Mouse (Mus musculus): ENCODE data around the gene Gm21915.
A peak's percentile ranks its signal among the peaks of the same experiment; 100 is the strongest.

The Gm21915 gene

GRCm38 (mm10) chr9:40670313-40670712 is at the start of gene Gm21915:
Gene Gm21915 (plus strand): TSS chr9:40670613.
- no peak for DNase-seq (ENCODE audit: low spot score)

GRCm38 (mm10) chr9:40622265-40622664 is 48.1 kb upstream of the Gm21915 start:
- no peak for DNase-seq (ENCODE audit: low spot score)

DNA sequence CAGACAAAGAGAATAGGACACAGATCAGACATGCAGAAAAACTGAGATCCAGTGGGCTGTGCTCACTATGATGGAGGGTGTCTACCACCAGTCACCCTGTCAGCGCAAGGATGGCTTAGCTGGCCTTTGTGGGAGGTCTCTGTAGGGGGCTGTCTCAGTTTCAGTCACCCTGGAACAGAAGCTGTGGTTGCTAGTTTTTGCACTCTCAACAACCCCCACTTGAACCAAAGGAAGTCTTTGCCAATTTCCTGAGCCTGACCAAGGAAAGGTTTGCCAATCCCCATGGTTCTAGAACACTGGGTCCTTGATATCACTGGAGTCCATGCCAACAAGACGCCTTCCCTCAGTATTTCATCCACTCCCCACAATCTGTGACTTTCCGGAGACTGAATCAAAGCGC is 47.6 kb upstream of the Gm21915 start:
- DNase-seq (ENCODE audit: low spot score): no peak

DNA sequence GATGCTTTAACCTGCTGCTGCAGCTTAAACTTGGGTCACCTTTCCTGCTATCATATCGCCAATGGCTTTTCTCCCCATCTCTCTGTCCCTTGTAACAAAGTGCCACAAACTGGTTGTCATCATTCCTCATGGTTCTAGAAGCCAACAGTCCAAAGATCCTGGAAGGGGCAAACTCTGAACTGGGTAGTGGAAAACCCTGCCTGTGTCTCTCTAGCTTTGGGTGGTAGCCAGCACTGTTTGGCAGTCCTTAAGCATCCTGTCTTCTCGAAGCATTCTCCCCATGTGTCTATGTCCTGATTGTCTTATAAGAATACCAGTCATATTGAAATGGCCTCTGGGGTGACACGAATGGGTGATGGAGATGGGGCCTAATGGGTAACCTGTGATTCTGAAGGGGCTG is 45.1 kb upstream of the Gm21915 start:
- no peak for DNase-seq (ENCODE audit: low spot score)

- DNase-seq (ENCODE audit: low spot score): no peak
Observed at GRCm38 (mm10) chr9:40626566-40626965, 43.8 kb upstream of the Gm21915 start.

DNA sequence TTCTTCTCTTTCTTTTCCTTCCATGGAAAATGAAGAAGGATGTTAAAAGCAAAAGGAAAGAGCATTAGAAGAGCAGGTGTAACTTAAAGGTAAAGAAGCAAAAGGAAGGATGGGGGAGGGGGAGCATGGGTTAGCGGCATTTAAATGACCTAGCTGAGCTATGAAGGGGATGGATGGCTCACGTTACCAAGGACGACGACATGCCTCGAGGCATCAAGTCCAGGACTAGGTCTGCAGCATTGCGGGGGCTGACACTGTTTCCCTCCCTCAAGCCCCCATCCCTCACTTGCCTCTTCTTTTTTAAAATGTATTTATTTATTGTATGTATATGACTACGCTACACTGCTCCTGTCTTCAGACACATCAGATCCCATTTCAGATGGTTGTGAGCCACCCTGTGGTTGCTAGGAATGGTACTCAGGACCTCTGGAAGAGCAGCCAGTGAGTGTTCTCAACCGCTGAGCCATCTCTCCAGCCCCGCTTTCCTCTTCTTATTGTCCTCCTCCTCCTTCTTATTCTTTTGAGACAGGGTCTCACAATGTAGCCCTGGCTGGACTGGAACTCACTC is 43.2 kb upstream of the Gm21915 start:
- DNase-seq (ENCODE audit: low spot score): no peak

- peak; percentile 32 for DNase-seq (ENCODE audit: low spot score)
Observed at GRCm38 (mm10) chr9:40628130-40629069, 42.0 kb upstream of the Gm21915 start.

DNA sequence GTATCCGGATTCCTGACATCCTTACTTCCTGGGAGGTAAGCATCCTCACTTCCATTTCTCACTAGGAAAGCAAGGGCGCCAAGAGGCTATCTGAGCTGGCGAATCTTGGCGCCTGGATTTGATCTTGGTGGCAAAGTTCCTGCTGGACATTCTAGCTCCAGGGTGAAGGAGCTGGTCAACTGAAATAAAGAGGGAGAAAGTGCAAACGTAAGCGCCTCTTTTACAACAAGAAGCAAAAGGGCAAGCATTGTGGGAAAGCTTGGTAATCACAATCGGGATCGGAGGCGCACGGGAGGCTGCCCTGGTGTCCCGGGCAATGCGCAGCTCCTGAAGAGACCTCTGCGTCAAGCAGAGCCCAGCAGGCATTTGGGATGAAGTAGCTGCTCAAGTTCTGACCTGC is 41.0 kb upstream of the Gm21915 start:
- DNase-seq (ENCODE audit: low spot score): no peak

DNA sequence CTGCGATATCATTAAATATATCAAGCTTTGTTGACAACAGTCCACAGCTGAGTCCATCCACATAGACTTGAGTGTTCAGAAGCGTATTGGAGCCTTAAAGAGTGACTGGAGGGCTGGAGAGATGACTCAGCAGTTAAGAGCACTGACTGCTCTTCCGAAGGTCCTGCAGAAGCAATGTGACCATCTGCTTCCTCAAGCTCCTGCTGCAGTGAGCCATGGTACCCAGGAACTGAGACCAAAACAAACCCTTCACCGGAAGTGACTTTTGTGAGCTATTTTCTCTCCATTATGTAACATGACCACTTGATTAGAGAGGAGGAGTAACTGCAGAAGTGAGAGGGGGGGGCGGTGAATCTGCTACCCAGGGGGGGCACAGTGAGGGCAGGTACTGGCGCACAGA is 39.3 kb upstream of the Gm21915 start:
- DNase-seq (ENCODE audit: low spot score): no peak

DNA sequence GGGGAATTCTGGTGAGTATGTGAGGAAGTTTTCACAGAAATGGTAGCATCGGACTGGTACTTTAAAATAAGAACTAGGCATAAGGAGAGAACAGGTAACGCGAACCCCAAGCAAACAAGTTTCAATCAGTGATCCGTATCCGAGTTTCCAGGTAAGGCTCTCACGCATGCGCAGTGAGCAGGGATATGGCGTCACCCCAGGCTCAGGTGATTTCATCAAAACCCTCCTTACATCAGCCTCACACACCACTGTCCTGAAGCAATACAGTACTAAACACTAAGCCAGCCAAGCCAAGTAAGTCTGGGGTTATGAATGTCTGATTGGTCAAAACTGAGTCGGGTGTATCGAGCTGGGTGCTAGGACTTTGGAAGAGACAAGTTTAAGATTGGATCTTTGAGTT is 38.9 kb upstream of the Gm21915 start:
- no peak for DNase-seq (ENCODE audit: low spot score)

GRCm38 (mm10) chr9:40636054-40636453 is 34.4 kb upstream of the Gm21915 start:
- peak; percentile 53 for DNase-seq (ENCODE audit: low spot score)

DNA sequence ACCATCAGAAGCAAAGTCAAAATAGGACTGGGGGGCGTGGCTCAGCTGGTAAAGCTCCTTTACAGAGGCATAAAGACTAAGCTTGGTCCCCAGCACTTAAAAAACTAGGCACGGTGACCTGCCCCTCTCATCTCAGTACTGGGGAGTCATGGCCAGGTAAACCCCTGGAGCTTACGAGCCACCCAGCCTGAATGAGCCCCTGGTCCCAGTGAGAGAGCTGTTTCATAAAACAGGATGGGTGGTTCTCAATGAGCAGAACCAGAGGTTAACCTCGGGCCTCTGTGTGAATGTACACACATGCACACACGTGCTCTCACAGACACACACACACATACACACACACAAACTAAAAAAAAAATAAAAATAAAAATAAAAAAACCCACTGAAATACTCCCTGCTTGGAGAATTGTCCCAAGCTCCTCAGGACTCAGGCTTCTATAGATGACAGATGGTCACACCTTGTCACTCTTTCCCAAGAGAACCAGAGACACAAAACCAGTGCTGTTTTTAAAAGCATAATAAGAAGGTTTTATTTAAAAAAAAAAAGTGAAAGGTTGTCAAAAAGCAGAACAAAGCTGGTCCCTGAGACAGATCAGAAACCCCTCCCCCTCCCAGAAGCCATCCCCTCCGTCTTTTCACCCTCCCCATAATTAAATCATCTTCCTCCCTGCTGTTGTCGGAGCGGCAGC is 32.6 kb upstream of the Gm21915 start:
- DNase-seq (ENCODE audit: low spot score): no peak

- no peak for DNase-seq (ENCODE audit: low spot score)
Observed at GRCm38 (mm10) chr9:40638394-40639049, 31.9 kb upstream of the Gm21915 start.

DNA sequence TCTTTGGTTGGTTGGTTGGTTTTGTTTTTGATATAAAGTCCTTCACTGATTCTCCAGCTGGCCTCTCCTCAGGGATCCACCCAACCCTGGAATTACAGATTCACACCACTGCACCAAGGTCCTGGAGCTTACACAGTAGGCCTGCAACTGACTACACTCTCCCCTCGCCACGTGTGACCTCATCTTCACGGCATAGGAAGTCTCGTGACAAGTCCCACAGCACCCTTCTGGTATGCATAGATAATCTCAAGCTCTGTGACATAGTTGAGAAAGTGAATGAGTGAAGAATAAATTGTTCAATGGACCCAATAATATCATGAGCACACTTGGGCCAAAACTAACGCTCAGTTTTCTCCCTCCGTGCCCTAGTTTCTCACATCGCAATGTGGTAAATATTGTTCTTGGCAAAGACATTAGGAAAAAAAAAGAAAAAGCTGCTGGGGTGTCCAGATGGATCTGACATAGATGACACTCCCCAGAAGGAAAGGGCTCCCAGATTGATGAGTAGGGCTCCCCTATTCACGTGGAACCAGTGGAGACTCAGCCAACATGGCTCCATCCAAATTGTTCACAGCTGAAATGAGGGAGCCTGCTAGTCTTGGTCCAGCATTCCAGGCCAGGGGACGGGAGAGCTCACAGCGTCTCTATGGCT is 30.8 kb upstream of the Gm21915 start:
- no peak for DNase-seq (ENCODE audit: low spot score)

DNA sequence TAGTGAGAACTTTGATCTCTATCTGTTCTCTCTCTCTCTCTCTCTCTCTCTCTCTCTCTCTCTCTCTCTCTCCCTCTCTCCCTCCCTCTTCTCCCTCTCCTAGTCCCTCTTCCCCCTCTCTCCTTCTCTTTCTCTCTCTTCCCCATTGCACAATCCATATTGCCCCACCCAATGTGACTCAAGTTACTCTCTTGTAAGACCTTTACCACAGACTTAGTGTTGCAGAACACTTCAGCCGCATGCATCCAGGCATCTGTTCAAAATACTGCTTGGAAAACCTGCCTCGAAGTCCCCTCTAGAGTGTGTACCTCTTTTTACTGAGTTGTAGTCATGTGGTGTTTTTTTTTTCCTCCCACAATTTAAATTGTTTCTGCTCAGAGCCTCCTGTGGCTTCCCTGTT is 29.1 kb upstream of the Gm21915 start:
- DNase-seq (ENCODE audit: low spot score): no peak

DNA sequence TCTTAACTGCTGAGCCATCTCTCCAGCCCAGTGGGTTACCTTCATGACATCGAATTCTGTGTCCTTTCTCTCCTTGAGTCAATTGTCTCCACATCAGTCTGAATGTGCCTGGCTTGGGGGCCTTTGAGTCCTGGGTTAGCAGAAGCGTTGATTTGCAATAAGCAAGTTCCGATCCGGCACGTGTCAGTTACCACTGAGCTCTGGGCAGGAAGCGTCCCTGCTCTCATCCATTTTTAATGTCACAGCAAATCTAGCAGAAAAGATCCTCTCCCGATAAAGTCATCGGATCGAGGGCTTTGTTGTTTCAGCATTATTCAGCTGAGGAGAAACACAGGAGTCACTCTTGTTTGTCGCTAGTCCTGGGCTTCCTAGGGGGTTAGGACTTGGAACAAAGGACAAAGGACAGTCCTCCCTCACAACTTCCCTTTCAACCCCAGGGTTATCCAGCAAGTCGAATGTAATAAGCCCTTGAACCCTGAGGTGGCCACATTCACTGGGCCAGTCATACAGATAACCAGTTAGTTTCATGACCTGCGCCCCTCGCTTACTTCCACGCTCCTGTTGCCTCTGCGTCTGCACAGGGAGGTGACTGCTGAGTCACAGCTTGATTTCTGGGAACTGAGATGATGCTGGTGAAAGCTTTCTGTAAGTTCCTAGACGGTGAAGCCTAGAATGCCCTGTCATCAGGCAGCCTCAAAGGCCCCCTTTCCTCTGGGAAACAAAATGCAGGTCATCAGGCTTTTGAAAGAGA is 27.8 kb upstream of the Gm21915 start:
- no peak for DNase-seq (ENCODE audit: low spot score)

- no peak for DNase-seq (ENCODE audit: low spot score)
Observed at GRCm38 (mm10) chr9:40649444-40649843, 21.0 kb upstream of the Gm21915 start.

- DNase-seq (ENCODE audit: low spot score): no peak
Observed at GRCm38 (mm10) chr9:40649983-40650382, 20.4 kb upstream of the Gm21915 start.

DNA sequence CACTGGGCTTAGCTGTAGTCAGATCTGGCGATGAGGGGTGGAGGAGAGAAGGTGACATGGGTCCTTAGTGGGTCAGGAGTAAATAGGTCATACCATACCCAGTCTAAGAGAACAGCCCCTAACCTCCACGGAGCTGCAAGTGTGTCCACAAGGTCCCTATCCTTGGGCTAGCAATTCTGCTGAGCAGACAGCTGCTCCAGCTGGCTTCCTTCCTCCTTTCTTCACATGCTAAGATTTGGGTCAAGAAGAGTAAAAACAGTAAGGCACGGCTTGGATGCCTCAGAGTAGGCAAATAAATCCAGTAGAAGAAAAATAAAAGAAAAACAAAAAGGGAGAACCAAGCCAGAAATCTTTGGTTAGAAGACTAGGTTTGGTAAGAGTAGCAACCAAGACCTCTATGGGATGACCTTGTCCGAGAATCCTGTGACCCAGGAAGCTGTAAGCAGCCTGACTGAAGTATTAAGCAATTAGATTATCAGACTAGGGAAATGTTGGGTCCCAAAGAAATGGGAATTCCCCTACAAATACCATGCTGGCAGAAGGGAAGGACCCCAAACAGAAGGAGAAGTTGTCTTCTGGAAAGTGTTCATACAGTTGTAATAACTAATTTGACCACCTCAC is 19.1 kb upstream of the Gm21915 start:
- DNase-seq (ENCODE audit: low spot score): no peak

DNA sequence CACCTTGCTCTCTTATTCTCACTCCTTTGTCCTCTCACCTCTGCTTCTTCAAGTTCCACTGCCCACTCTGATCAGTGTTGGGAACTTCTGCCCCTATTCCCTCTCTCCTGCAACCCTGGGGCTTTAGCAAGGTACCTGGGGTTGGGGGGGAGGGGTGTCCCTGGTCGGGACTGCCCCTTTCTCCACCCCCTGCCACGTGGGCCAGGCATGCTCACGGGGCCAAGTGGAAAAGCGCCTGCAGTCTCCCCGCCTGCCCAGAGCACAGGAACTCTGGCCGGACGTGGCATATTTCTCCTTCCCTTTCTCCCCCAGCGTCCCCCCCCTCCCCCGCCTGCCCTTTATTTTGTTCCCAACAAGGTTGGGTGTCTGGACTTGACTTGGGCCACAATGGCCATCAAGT is 17.7 kb upstream of the Gm21915 start:
- DNase-seq (ENCODE audit: low spot score): no peak

Data from lung, postnatal 25 days (tissue).